Mouse (Mus musculus): ENCODE measurements around the gene Rnf26.

Gene Rnf26

DNA sequence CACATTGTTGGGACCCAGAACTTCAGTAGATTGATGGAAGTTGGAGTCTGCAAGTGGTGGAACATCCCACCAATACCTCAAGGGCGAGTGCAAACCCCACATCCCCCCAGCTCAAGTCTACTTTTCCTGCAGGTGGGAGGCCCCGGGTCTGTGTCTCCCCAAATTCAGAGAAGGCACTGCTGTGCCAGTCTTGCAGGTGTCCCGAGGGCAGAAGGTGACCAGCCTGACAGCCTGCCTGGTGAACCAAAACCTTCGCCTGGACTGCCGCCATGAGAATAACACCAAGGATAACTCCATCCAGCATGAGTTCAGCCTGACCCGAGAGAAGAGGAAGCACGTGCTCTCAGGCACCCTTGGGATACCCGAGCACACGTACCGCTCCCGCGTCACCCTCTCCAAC lies 66.9 kb downstream of the Rnf26 start:
- no peak for DNase-seq (ENCODE audit: low read depth)

- no peak for DNase-seq (ENCODE audit: low read depth)
Observed at GRCm38 (mm10) chr9:44045884-44046272, 67.4 kb downstream of the Rnf26 start.

Data from NIH3T3 (cell line).